27 mouse cellular contexts compared by ENCODE assay signal in the genomic region with DNA sequence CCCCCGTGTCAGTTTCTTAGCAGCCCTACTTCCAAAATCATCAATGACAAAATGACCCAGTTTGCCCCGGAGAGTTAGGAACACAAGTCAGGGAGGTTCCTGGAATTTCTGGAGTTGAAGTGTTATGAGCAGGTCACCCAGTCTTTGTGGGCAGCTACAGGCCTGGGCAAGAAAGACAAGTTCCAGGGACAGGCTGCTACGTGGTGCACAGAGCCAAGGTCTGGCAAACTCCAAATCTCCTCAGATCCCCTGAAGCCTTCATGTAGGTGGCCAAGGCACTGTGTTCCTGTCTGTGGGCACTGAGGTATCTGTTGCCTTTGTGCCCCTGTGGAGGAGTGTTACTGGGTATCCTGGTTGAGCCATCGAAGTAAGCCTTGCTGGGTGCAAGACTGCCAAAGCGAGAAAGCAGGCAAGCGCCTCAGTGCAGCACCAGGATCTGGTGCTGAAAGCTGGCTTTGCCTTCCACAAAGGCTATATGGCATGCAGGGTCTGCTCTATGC. TPM values are rescaled to one million over a fixed set of nuclear protein-coding genes. Genes with fewer than 3 reads are reported as not detected.
DNase-seq lines count a peak whose midpoint lies in the region; ATAC-seq and TF ChIP-seq lines count a peak whose summit lies in the region.
"Had no signal": no experiment of that assay in that cellular context is flagged by ENCODE, and none has a peak within 500 bp of the region (broad histone marks: within the 10 kb centered on the region; RNA-seq: fewer than 3 reads in every experiment).

No protein-coding gene starts in this region.

- H3K4me1 ChIP-seq in heart, embryonic 10.5 days = peaks cover 72% of the 10 kb centered on the region
- peaks cover 100% of the 10 kb centered on the region for H3K4me1 ChIP-seq in megakaryocyte, embryonic 14.5 days
- H3K4me1 ChIP-seq in heart, postnatal 0 days (ENCODE audit: control insufficient read depth, insufficient read depth) = peaks cover 57% of the 10 kb centered on the region
- H3K4me1 ChIP-seq in liver, embryonic 12.5 days = peaks cover 51% of the 10 kb centered on the region
- H3K4me1 ChIP-seq: midbrain, embryonic 15.5 days had no signal

- no peaks in the 10 kb centered on the region for H3K36me3 ChIP-seq in heart, embryonic 10.5 days
- peaks cover 99% of the 10 kb centered on the region for H3K36me3 ChIP-seq in megakaryocyte, embryonic 14.5 days (replicated peaks; ENCODE audit: low read length)
- H3K36me3 ChIP-seq in heart, postnatal 0 days (replicated peaks; ENCODE audit: control insufficient read depth, insufficient read depth, low read length) = no peaks in the 10 kb centered on the region
- peaks cover 8% of the 10 kb centered on the region; the same call in 1 of the 2 replicates for H3K36me3 ChIP-seq in liver, embryonic 12.5 days
- H3K36me3 ChIP-seq: embryonic facial prominence, embryonic 15.5 days; kidney, embryonic 15.5 days; midbrain, embryonic 15.5 days; neural tube, embryonic 15.5 days had no signal

- ATAC-seq in megakaryocyte, adult 5-6 weeks (ENCODE audit: poor library complexity, severe bottlenecking) = no peak
- no peak for ATAC-seq in heart, postnatal 0 days (ENCODE audit: insufficient read depth, low read depth)
- ATAC-seq in liver, embryonic 12.5 days = no peak
- ATAC-seq: hindbrain, embryonic 16.5 days; intestine, embryonic 16.5 days; liver, postnatal 0 days; midbrain, embryonic 15.5 days had no signal

- no peak overlapping the region for H3K4me2 ChIP-seq in heart, postnatal 0 days (ENCODE audit: low read depth, low read length)
- H3K4me2 ChIP-seq in liver, embryonic 12.5 days = no peak overlapping the region
- H3K4me2 ChIP-seq: embryonic facial prominence, embryonic 15.5 days; kidney, embryonic 15.5 days; midbrain, embryonic 15.5 days; neural tube, embryonic 15.5 days had no signal

- no peak for DNase-seq in heart, embryonic 10.5 days (ENCODE audit: low spot score)
- DNase-seq in heart, adult 8-10 months (ENCODE audit: low spot score) = no peak
- DNase-seq in heart, postnatal 0 days (ENCODE audit: low spot score) = no peak
- no peak for DNase-seq in thymus, postnatal 36 days
- DNase-seq: cerebellum, postnatal 25 days; embryo, embryonic 11 days; liver; liver, postnatal 0 days; lung, postnatal 10 days; retina, postnatal 1 day; right cerebral cortex, postnatal 4 days had no signal

- peak overlapping the region; percentile 77 for H3K27ac ChIP-seq in heart, embryonic 10.5 days
- peak overlapping the region; percentile 88; the same call in 1 of the 2 replicates for H3K27ac ChIP-seq in heart, postnatal 0 days (ENCODE audit: low read depth)
- no peak overlapping the region; the same call in 1 of the 2 replicates for H3K27ac ChIP-seq in liver, embryonic 12.5 days
- H3K27ac ChIP-seq: embryonic facial prominence, embryonic 15.5 days; forebrain, embryonic 10.5 days; kidney, embryonic 15.5 days; midbrain, embryonic 15.5 days; neural tube, embryonic 15.5 days had no signal

- WGBS in heart, embryonic 10.5 days = 80% methylated on average over 6 of the region's 6 CpGs
- 74% methylated on average over 6 of the region's 6 CpGs for WGBS in heart, postnatal 0 days
- WGBS in liver, embryonic 12.5 days (ENCODE audit: insufficient replicate concordance) = 74% methylated on average over 6 of the region's 6 CpGs

- no peaks in the 10 kb centered on the region for H3K27me3 ChIP-seq in heart, embryonic 10.5 days (ENCODE audit: insufficient read depth, poor library complexity, severe bottlenecking)
- H3K27me3 ChIP-seq in megakaryocyte, embryonic 14.5 days (replicated peaks) = no peaks in the 10 kb centered on the region
- no peaks in the 10 kb centered on the region for H3K27me3 ChIP-seq in heart, postnatal 0 days (ENCODE audit: control insufficient read depth, insufficient read depth, low read length)
- no peaks in the 10 kb centered on the region for H3K27me3 ChIP-seq in liver, embryonic 12.5 days (replicated peaks)
- H3K27me3 ChIP-seq: CH12.LX; embryonic facial prominence, embryonic 15.5 days; kidney, embryonic 15.5 days; midbrain, embryonic 15.5 days; neural tube, embryonic 15.5 days had no signal

- no peak for TF ChIP-seq CTCF in heart, postnatal 0 days (IDR thresholded peaks at IDR 0.05; ENCODE audit: low read depth)

- no peaks in the 10 kb centered on the region for H3K9me3 ChIP-seq in heart, embryonic 10.5 days
- no peaks in the 10 kb centered on the region for H3K9me3 ChIP-seq in megakaryocyte, embryonic 14.5 days
- no peaks in the 10 kb centered on the region for H3K9me3 ChIP-seq in heart, postnatal 0 days (replicated peaks; ENCODE audit: control insufficient read depth, low read length)
- no peaks in the 10 kb centered on the region for H3K9me3 ChIP-seq in liver, embryonic 12.5 days (replicated peaks)
- H3K9me3 ChIP-seq: embryonic facial prominence, embryonic 15.5 days; forebrain, embryonic 10.5 days; kidney, embryonic 15.5 days; midbrain, embryonic 15.5 days; neural tube, embryonic 15.5 days had no signal

- TF ChIP-seq EP300 in heart, postnatal 0 days (IDR thresholded peaks at IDR 0.05; ENCODE audit: low read depth) = no peak

- H3K9ac ChIP-seq in heart, postnatal 0 days (replicated peaks; ENCODE audit: low read depth, low read length) = no peak overlapping the region
- no peak overlapping the region for H3K9ac ChIP-seq in liver, embryonic 12.5 days
- H3K9ac ChIP-seq: embryonic facial prominence, embryonic 15.5 days; kidney, embryonic 15.5 days; liver, postnatal 0 days; midbrain, embryonic 15.5 days; neural tube, embryonic 15.5 days had no signal

- H3K4me3 ChIP-seq in heart, embryonic 10.5 days = no peak overlapping the region
- peak overlapping the region; percentile 83 for H3K4me3 ChIP-seq in megakaryocyte, embryonic 14.5 days (replicated peaks)
- H3K4me3 ChIP-seq in heart, postnatal 0 days (ENCODE audit: low read depth, low read length) = no peak overlapping the region
- H3K4me3 ChIP-seq in liver, embryonic 12.5 days = no peak overlapping the region
- H3K4me3 ChIP-seq: embryonic facial prominence, embryonic 15.5 days; forebrain, embryonic 10.5 days; kidney, embryonic 15.5 days; midbrain, embryonic 15.5 days; myocyte; neural tube, embryonic 15.5 days had no signal

RNA-seq across cellular contexts. Expression of a gene that starts 12.6 kb away (rescaled TPM):
- 33.0 and 48.0 TPM in 2 replicates for polyA plus RNA-seq in heart, embryonic 10.5 days (2016; fragmentation: Nextera tagmentation; extraction: Ambion mirVana)
- total RNA-seq in heart, adult 8-10 months (2022) = 10 to 100 TPM; 13.2 to 16.2 (median 13.9) TPM
- polyA plus RNA-seq in megakaryocyte, embryonic 14.5 days (2012; ENCODE audit: insufficient read depth, low replicate concordance) = 86.3 and 103 TPM in 2 replicates
- total RNA-seq in megakaryocyte, adult 5-6 weeks (2015) = 72.8 and 75.0 TPM in 2 replicates
- 159 and 164 TPM in 2 replicates for total RNA-seq in megakaryocyte, adult 5-6 weeks (2017)
- total RNA-seq in heart, postnatal 0 days (2014; rRNA removed; ENCODE audit: low replicate concordance) = 27.7 and 29.9 TPM in 2 replicates
- polyA plus RNA-seq in heart, postnatal 0 days (2015; fragmentation: Nextera tagmentation; extraction: Ambion mirVana) = 11.8 and 13.2 TPM in 2 replicates
- 29.2 and 30.8 TPM in 2 replicates for polyA plus RNA-seq in liver, embryonic 12.5 days (2016; fragmentation: Nextera tagmentation; extraction: Ambion mirVana)

RNA-seq across cellular contexts. Expression of a gene that starts 40.9 kb away (rescaled TPM):
- not detected in 2 replicates for polyA plus RNA-seq in heart, embryonic 10.5 days (2016; fragmentation: Nextera tagmentation; extraction: Ambion mirVana)
- total RNA-seq in heart, adult 8-10 months (2022) = not detected
- polyA plus RNA-seq in megakaryocyte, embryonic 14.5 days (2012; ENCODE audit: insufficient read depth, low replicate concordance) = 6.9 TPM in 1 of 2 replicates, not detected in the other
- total RNA-seq in megakaryocyte, adult 5-6 weeks (2015) = not detected in 2 replicates
- not detected in 2 replicates for total RNA-seq in megakaryocyte, adult 5-6 weeks (2017)
- not detected in 2 replicates for total RNA-seq in heart, postnatal 0 days (2014; rRNA removed; ENCODE audit: low replicate concordance)
- 0.10 TPM in 1 of 2 replicates, not detected in the other for polyA plus RNA-seq in heart, postnatal 0 days (2015; fragmentation: Nextera tagmentation; extraction: Ambion mirVana)
- not detected in 2 replicates for polyA plus RNA-seq in liver, embryonic 12.5 days (2016; fragmentation: Nextera tagmentation; extraction: Ambion mirVana)
- total RNA-seq: CH12.LX; gastrocnemius, adult 18-20 months; hematopoietic stem cell, adult 5-6 weeks; megakaryocyte-erythroid progenitor cell, adult 5-6 weeks; MEL had no signal
- polyA plus RNA-seq: kidney, embryonic 15.5 days; liver, postnatal 0 days had no signal
